Mouse (Mus musculus) thymus, postnatal 14 days (tissue): ENCODE results near the gene Pou2f2.

Source experiments
- DNase-seq: peaks from one replicate; pipeline ENCODE4 v3.0.0; 2021

Gene Pou2f2

GRCm38 (mm10) chr7:25088531-25088930 is 91.0 kb downstream of the Pou2f2 start:
- no peak for DNase-seq

- no peak for DNase-seq
Observed at GRCm38 (mm10) chr7:25087972-25088371, 91.6 kb downstream of the Pou2f2 start.

GRCm38 (mm10) chr7:25087256-25087912 is 92.1 kb downstream of the Pou2f2 start:
- no peak for DNase-seq

DNA sequence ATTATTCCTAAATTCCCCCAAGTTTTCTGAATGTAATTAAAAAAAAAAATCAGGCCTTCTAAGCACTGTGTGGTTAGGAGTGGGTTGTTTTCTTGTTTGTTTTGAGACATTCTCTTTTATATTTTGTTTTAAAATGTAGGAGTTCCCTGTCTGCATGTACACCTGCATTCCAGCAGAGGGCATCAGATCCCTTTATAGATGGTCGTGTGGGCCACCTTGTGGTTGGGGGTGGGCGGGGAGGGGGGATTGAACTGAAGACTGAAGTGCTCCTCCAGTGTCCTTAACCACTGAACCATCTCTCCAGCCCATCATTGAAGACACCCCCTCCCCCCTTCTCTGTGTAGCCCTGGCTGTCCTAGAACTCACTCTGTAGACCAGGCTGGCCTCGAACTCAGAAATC is 92.9 kb downstream of the Pou2f2 start:
- DNase-seq, result no peak

- no peak for DNase-seq
Observed at GRCm38 (mm10) chr7:25084621-25085020, 94.9 kb downstream of the Pou2f2 start.

DNA sequence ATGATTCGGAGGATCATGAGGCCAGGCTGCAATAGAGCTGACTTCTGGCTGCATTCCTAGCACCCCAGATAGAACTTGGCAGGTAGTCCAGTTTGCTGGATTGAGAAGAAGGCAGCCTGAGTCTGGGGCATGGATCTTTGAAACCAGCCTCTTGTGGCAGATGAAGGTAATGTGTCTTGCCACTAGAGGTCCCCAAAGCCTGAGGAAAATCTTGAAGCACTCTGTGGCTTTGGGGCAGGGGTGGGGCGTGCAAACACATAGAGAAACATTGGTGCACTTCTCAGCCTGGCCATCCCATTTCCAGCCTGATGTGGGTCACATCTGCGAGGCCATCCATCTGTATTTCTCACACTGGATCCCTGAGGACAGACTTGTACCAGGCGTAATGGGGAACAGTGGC is 97.0 kb downstream of the Pou2f2 start:
- DNase-seq, result peak; percentile 58

DNA sequence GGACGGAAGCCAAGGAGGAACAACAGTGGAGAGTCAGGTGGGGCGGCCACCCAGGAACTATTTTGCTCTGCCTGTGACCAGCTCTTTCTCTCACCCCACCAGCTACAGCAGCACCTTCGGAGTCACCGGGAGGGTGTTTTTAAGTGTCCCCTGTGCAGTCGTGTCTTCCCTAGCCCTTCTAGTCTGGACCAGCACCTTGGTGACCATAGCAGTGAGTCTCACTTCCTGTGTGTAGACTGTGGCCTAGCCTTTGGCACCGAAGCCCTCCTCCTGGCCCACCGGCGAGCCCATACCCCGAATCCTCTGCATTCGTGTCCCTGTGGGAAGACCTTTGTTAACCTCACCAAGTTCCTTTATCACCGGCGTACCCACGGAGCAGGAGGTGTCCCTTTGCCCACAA is 99.1 kb downstream of the Pou2f2 start:
- no peak for DNase-seq

DNA sequence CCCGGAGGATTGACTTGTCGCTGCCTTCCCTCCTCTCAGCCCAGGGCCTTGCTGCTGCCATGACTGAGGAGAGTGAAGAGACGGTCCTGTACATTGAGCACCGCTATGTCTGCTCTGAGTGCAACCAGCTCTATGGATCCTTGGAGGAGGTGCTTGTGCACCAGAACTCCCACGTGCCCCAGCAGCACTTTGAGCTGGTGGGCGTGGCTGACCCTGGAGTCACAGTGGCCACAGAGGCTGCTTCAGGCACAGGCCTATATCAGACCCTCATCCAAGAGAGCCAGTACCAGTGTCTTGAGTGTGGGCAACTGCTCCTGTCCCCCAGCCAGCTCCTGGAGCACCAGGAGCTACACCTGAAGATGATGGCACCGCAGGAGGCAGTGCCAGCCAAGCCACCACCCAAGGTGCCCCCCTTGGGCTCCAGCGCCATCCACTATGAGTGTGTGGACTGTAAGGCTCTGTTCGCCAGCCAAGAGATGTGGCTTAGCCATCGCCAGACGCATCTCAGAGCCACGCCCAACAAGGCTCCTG is 100.0 kb downstream of the Pou2f2 start:
- no peak for DNase-seq

- DNase-seq, result no peak
Observed at GRCm38 (mm10) chr7:25077414-25077755, 102.1 kb downstream of the Pou2f2 start.

GRCm38 (mm10) chr7:25076663-25077413 is 102.7 kb downstream of the Pou2f2 start:
- peak; percentile 97 for DNase-seq

DNA sequence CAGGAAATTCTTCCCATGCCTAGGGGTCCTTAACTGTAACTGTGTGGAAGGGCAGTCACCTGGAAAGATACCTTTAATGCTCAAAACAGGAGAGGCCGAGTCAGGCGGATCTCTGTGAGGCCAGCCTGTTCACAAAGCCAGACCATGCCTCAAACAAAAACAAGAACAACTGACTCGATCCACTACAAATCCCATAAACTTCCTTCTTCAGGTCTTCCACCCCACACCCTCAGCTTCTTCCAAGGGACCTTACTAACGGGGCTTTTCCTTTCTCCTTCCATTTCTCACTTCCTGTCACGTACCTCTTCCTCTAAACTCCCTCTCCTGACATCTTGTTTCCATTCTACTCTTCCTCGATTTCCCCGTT is 103.2 kb downstream of the Pou2f2 start:
- no peak for DNase-seq

GRCm38 (mm10) chr7:25073924-25074323 is 105.6 kb downstream of the Pou2f2 start:
- DNase-seq, result no peak

DNA sequence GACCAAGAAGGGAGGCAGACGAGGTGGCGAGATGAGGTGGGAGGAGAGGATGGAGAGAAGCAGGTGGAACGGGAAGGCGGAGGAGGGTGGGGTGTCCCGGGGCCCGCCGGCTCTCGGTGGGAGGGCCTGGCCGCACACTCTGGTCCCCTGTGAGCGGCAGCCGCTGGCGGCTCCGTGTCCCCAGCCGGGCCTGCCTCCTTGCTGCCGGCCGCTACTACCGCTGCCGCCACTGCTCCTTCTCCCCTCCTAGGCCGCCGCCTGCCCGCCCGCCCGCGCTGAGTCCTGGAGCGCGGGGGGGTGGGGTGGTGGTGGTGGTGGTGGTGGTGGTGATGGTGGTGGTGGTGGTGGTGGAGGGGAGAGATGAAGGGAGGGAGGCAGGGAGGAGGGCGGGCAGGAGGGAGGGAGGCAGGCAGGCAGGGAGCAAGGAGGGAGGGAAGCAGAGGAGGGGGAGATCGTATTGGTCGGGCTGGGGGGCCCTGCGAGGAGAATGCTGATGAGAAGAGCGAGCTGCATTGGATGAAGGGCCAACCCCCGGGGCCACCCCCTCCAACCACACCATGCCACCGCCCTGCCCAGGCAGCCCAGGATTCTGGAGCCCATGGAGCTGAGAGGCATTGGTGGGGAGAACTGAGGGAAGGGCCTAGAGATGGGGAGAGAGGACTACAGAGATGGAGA is 106.7 kb downstream of the Pou2f2 start:
- DNase-seq, result no peak

DNA sequence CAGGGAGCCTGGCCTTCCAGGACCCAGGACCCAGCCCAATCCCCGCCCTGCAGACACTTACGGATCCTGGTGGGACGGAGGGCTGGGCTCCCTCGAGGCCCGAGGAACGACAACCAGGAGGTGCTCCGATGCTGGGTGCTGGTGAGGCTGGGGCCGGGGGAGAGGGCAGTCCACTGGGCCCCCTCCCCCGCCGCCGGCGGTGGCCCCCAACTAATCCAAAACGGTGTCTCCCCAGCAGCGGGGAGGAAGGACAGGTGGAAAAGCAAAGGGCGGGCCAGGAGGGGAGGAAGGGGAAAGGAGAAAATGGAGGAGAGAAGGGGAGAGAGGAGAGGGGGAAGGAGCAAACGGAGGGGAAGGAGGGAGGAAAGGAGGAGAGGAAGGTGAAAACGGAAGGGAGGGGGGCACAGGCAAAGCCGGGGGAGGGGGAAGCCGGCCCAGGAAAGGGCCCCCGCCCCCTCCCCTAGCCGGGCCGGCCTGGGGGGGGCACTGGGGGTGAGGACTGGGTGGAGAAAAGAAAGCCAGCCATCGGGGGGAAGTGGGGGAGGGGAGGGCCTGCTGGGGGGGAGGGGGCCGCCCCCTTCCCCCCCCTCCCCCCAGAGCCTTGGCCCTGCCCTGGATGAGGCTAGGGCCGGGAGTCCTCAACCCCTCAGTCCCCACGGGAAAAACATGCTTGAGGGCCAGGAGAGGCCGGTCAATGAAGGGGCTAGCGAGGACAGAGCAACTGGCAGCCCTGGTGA is 107.4 kb downstream of the Pou2f2 start, which contains the start of the genes Grik5 and Zfp574:
Gene Grik5, minus strand, starts transcription at position 368 of the 737 bp plus-strand sequence.
Gene Zfp574, plus strand, starts transcription at position 589 of the 737 bp plus-strand sequence.
- DNase-seq, result no peak

- no peak for DNase-seq
Observed at GRCm38 (mm10) chr7:25068724-25069123, 110.8 kb downstream of the Pou2f2 start.

- DNase-seq, result no peak
Observed at GRCm38 (mm10) chr7:25067909-25068656, 111.4 kb downstream of the Pou2f2 start.

DNA sequence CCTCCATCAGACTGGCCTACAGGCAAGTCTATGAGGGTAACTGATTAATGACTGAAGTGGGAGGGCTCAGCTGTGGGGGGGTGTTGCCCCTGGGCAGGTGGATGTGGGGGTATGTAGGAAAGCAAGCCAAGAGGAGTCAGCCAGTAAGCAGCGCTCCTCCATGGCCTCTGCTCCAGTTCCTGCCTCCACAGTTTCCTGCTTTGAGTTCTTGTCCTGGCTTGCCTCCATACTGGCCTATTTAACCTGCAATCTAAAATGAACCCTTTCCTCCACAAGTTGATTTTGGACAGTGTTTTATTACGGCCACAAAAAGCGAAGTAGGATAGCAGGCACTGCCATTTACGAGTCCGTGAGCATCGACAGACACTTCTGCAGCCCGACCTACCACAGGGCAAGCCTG is 112.2 kb downstream of the Pou2f2 start:
- no peak for DNase-seq

- DNase-seq, result no peak
Observed at GRCm38 (mm10) chr7:25063900-25064299, 115.6 kb downstream of the Pou2f2 start.

GRCm38 (mm10) chr7:25063346-25063745 is 116.2 kb downstream of the Pou2f2 start:
- DNase-seq, result no peak

DNA sequence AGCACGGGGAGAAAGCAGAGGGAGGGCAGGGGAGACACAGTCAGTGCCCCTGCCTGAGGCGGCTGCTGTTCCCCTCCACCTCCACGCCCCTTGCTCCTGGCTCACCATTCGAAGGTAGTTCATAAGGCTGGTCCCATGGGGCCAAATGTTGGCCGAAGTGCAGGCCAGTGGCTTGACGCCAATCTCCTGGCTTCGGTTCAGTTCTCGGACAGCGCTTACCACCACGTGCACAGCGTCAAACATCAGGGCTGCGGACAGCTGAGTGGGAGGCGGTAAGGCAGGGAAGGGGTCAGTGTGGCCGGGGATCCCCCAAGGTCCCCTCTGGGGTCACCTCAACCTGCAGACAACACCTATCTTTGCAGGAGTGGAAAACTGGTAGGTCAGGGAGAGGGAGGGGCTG is 120.7 kb downstream of the Pou2f2 start:
- no peak for DNase-seq

DNA sequence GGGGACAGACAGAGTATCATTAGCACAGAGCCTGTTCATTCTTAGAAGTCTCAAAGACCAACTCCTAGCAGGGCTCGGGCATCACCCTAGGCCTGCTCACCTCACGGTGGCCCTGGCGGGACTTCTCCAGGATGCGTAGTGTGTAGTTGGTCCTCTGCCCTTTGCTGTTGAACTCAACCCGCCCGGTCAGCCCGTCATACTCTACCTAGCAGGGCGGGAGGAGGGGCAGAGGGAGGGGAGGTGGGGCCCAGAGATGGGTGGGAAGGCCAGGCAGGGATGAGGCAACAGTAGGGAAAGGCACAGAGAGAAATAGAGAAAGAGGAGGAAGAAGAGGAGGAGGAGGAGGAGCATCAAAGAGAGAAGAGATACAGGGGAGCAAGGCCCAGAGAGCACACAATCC is 121.1 kb downstream of the Pou2f2 start:
- DNase-seq, result no peak

DNA sequence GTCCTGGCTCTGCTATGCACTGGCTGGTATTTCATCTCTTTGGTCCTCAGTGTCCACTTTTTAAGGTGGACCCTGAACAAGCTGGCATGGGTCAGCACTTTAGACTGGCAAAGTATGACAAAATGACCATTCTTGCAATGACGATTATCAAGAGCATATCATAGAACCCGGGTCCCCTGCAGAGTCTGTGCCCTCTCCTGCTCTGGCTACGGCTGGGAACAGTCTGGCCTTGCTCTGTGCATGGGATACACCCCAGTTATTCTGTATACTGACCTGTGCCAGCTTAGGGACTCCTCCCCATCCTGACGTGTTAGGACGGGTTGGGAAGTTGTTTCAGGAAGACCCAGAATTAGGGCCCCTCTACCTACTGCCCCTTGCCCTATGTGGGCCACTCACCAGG is 121.6 kb downstream of the Pou2f2 start:
- DNase-seq, result no peak
